Mouse (Mus musculus) lung, postnatal 0 days (tissue): Measurements from ENCODE around the gene Tes3-ps. TPM values are rescaled to one million over a fixed set of nuclear protein-coding genes. Genes with fewer than 3 reads are reported as not detected.

Source experiments
- ATAC-seq: fragments of 200-750 bp; cut with Nextera tagmentation; 2 replicates; pipeline ENCODE4 v1.8.0; 2017; ENCODE audit warnings: moderate library complexity
- DNase-seq: peaks from one replicate; pipeline ENCODE4 v3.0.0-alpha.2; 2016; ENCODE audit warnings: low spot score
- H3K27ac ChIP-seq: fragments of 300-500 bp; sonication (generic); 2 replicates; pipeline ENCODE4 v1.5.1; 2014; ENCODE audit warnings: antibody characterized with exemption, mild to moderate bottlenecking, low read length, mixed read lengths
- H3K27me3 ChIP-seq: fragments of 300-500 bp; sonication (generic); replicated peaks from 2 replicates; pipeline ENCODE4 v1.6.1; 2014; ENCODE audit warnings: low read length, mixed read lengths; ENCODE audit not compliant: insufficient read depth
- H3K36me3 ChIP-seq: fragments of 300-500 bp; sonication (generic); 2 replicates; pipeline ENCODE4 v1.6.1; 2014; ENCODE audit warnings: low read length, mixed read lengths; ENCODE audit not compliant: insufficient read depth
- H3K4me1 ChIP-seq: fragments of 300-500 bp; sonication (generic); 2 replicates; pipeline ENCODE4 v1.6.1; 2014; ENCODE audit warnings: antibody characterized with exemption, low read depth, low read length, mixed read lengths; ENCODE audit not compliant: insufficient read depth
- H3K4me2 ChIP-seq: fragments of 300-500 bp; sonication (generic); replicated peaks from 2 replicates; pipeline ENCODE4 v1.6.1; 2014; ENCODE audit warnings: low read depth, mild to moderate bottlenecking, low read length, moderate library complexity, mixed read lengths
- H3K4me3 ChIP-seq: fragments of 300-500 bp; sonication (generic); 2 replicates; pipeline ENCODE4 v1.5.1; 2014; ENCODE audit warnings: low read depth, low read length
- H3K9ac ChIP-seq: fragments of 300-500 bp; sonication (generic); replicated peaks from 2 replicates; pipeline ENCODE4 v1.6.1; 2014; ENCODE audit warnings: low read depth, mild to moderate bottlenecking
- H3K9me3 ChIP-seq: fragments of 300-500 bp; sonication (generic); 2 replicates; pipeline ENCODE4 v1.6.1; 2016; ENCODE audit warnings: low read length, mixed read lengths
- CTCF ChIP-seq: IDR thresholded peaks from 2 replicates; pipeline ENCODE4 v1.5.1; 2016; ENCODE audit warnings: antibody characterized with exemption, mild to moderate bottlenecking
- EP300 ChIP-seq: IDR thresholded peaks from 2 replicates; pipeline ENCODE4 v1.6.1; 2016; ENCODE audit warnings: antibody characterized with exemption, mild to moderate bottlenecking, control low read depth
- WGBS: fragments of 180-500 bp; shearing (Covaris S2); extraction: QIAGEN DNeasy Blood & Tissue Kit; methylation state at CpG from one replicate; pipeline ENCODE4 v1.1.7; 2014; 5-methylcytosine and 5-hydroxymethylcytosine counted together
- polyA plus RNA-seq: library from polyadenylated mRNA; unstranded; fragments of >200 nt; fragmentation: Nextera tagmentation; extraction: Ambion mirVana; gene quantifications from 2 replicates; pipeline ENCODE4 v1.2.1, GENCODE M21; 2015

Tes3-ps gene
- polyA plus RNA-seq, 1 experiment from 2014 or later: 0.49 TPM

GRCm38 (mm10) chr13:49507176-49507575 lies 14.1 kb downstream of the Tes3-ps start:
- Histone ChIP-seq H3K9me3 (no peaks in the 10 kb centered on the region), H3K36me3 (no peaks in the 10 kb centered on the region), H3K9ac (no peak overlapping the region), H3K4me2 (no peak overlapping the region), H3K27ac (no peak overlapping the region), H3K27me3 (no peaks in the 10 kb centered on the region), H3K4me3 (no peak overlapping the region), H3K4me1 (no peaks in the 10 kb centered on the region; the same call in 1 of the 2 replicates)
- ATAC-seq (0 out of 2 replicates have a peak, but pooled peaks have one; percentile 17), DNase-seq (peak; percentile 26)
- 34% methylated on average over 3 of the region's 3 CpGs for whole genome bisulfite sequencing
- TF ChIP-seq CTCF: no peak
- no peak for TF ChIP-seq EP300

DNA sequence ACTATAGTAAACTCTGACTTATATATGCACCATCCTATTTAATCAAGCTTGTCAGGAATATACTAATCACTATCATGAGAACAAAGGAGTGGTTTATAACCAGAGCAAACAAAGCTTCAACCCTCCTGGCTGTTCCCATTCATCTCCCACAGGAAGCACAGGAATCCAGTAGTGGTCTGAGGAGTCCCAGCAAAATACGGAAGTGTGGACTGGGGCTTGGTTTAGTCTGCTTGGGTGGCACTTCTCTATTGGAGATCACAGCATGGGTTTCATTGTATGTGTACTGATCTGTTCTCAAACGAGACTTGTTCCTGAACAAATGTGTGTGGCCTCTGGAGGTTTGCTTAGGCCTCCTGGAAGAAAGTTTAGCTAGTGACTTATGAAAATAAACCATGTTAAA lies 25.6 kb downstream of the Tes3-ps start:
- 21% methylated on average over 2 of the region's 2 CpGs for WGBS

DNA sequence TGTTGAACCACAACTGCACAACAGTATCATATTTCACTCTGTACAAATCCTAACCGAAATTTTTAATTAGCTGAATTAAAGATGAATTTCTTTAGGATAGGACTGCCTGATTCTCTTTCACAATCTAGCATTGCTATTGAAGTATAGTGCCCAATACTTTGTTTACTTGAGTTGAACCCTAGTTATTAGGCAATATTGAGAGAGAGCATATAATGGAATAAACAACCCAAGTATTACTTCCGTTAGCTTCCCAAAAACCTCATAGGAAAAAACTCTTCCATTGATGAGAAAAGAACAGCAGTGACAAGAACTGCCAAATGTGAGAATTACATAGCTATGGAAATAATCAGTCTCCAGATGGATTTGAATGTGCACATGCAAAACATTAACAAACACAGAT lies 33.1 kb downstream of the Tes3-ps start:
- TF ChIP-seq CTCF (no peak), EP300 (peak; percentile 59)
- Histone ChIP-seq H3K4me2 (no peak overlapping the region), H3K9ac (no peak overlapping the region), H3K27me3 (no peaks in the 10 kb centered on the region), H3K27ac (no peak overlapping the region), H3K36me3 (no peaks in the 10 kb centered on the region), H3K9me3 (no peaks in the 10 kb centered on the region), H3K4me3 (no peak overlapping the region), H3K4me1 (no peaks in the 10 kb centered on the region)
- WGBS: 64% methylated on average over 2 of the region's 2 CpGs
- peak; percentile 79 for DNase-seq
- ATAC-seq: peak; percentile 71

More for the DNA sequence above, 25.6 kb downstream of the Tes3-ps start:
- no peak overlapping the region for H3K4me2 ChIP-seq
- no peaks in the 10 kb centered on the region for H3K36me3 ChIP-seq
- TF ChIP-seq EP300 (no peak), CTCF (no peak)
- DNase-seq (peak; percentile 30), ATAC-seq (peak; percentile 73)
- no peaks in the 10 kb centered on the region for H3K9me3 ChIP-seq
- no peak overlapping the region for H3K27ac ChIP-seq
- H3K9ac ChIP-seq: no peak overlapping the region
- no peaks in the 10 kb centered on the region for H3K4me1 ChIP-seq
- no peak overlapping the region for H3K4me3 ChIP-seq
- no peaks in the 10 kb centered on the region for H3K27me3 ChIP-seq

- H3K4me2 ChIP-seq: no peak overlapping the region
These were observed 37.5 kb downstream of the Tes3-ps start for GRCm38 (mm10) chr13:49530636-49531035.

DNA sequence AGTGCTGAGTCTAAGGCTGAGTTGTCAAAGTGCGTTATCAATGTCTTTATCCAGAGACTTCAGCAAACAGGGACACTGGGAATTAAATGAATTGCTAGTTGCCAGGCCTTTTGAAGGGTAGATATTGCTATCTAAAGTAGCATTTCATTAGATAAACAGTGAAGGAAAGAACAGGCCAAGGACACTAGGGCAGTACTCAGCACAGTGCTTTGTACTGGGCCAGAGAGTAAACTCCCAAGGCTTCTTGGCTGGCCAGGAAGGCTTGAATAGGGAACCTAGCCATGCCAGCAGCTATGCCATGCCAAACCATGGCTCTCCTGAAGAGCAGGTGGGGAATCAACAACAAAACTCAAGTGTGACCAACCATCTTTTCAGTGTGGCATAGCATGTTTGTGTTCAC lies 43.8 kb downstream of the Tes3-ps start:
- Histone ChIP-seq H3K27ac (no peak overlapping the region), H3K4me3 (no peak overlapping the region), H3K4me1 (no peaks in the 10 kb centered on the region), H3K27me3 (no peaks in the 10 kb centered on the region), H3K4me2 (no peak overlapping the region), H3K36me3 (no peaks in the 10 kb centered on the region), H3K9me3 (no peaks in the 10 kb centered on the region), H3K9ac (no peak overlapping the region)
- DNase-seq (no peak), ATAC-seq (no peak)
- TF ChIP-seq EP300 (no peak), CTCF (no peak)
- 100% methylated on average over 1 of the region's 1 CpGs for WGBS

More at GRCm38 (mm10) chr13:49530636-49531035, 37.5 kb downstream of the Tes3-ps start:
- Histone ChIP-seq H3K4me3 (no peak overlapping the region), H3K36me3 (no peaks in the 10 kb centered on the region), H3K4me1 (no peaks in the 10 kb centered on the region), H3K9me3 (no peaks in the 10 kb centered on the region), H3K9ac (no peak overlapping the region), H3K27me3 (no peaks in the 10 kb centered on the region), H3K27ac (no peak overlapping the region)
- DNase-seq (no peak), ATAC-seq (no peak)
- no peak for TF ChIP-seq EP300
- TF ChIP-seq CTCF: no peak
- 91% methylated on average over 4 of the region's 4 CpGs for WGBS

GRCm38 (mm10) chr13:49538693-49539092 lies 45.6 kb downstream of the Tes3-ps start:
- no peaks in the 10 kb centered on the region for H3K4me1 ChIP-seq
- DNase-seq (peak; percentile 39), ATAC-seq (0 out of 2 replicates have a peak, but pooled peaks have one; percentile 33)
- TF ChIP-seq EP300: no peak
- TF ChIP-seq CTCF: no peak
- no peak overlapping the region for H3K27ac ChIP-seq
- H3K9me3 ChIP-seq: no peaks in the 10 kb centered on the region
- no peak overlapping the region for H3K4me2 ChIP-seq
- H3K36me3 ChIP-seq: no peaks in the 10 kb centered on the region
- no peaks in the 10 kb centered on the region for H3K27me3 ChIP-seq
- H3K9ac ChIP-seq: no peak overlapping the region
- no peak overlapping the region for H3K4me3 ChIP-seq
- 82% methylated on average over 1 of the region's 1 CpGs for WGBS

- Histone ChIP-seq H3K27ac (no peak within 1 kb of the TSS), H3K4me2 (no peak within 1 kb of the TSS), H3K27me3 (no peaks in the 10 kb centered on the region), H3K4me3 (no peak within 1 kb of the TSS), H3K9me3 (no peaks in the 10 kb centered on the region), H3K9ac (no peak within 1 kb of the TSS), H3K4me1 (no peaks in the 10 kb centered on the region), H3K36me3 (no peaks in the 10 kb centered on the region)
- TF ChIP-seq CTCF: no peak
- 0 out of 2 replicates have a peak, but pooled peaks have one; percentile 13 for TF ChIP-seq EP300
- whole genome bisulfite sequencing: 52% methylated on average over 3 of the region's 3 CpGs
- DNase-seq (peak; percentile 65), ATAC-seq (0 out of 2 replicates have a peak, but pooled peaks have one; percentile 37)
These were observed 51.2 kb downstream of the Tes3-ps start, which contains the start of gene Aspn for GRCm38 (mm10) chr13:49544279-49544678. Gene Aspn, plus strand, starts transcription at chr13:49544443.
